Mouse (Mus musculus) small intestine, adult 2 months (tissue): ENCODE measurements at regions not wholly inside any gene's neighbourhood (a gene's known extent, or its start where the extent isn't known, plus 50 kb on each side); places are given as distances from the start of the nearest gene placed in this dataset.

Experiments used
- H3K27ac ChIP-seq: fragments of 200-500 bp; 2 replicates; pipeline ENCODE4 v1.5.1; 2012; ENCODE audit warnings: low read depth, low read length, control low read depth, inconsistent platforms; ENCODE audit not compliant: insufficient read depth
- H3K27me3 ChIP-seq: fragments of 200-500 bp; 2 replicates; pipeline ENCODE4 v1.6.1; 2012; ENCODE audit warnings: mild to moderate bottlenecking, moderate library complexity, low read length, inconsistent platforms; ENCODE audit not compliant: control insufficient read depth, insufficient read depth
- H3K36me3 ChIP-seq: fragments of 200-500 bp; 2 replicates; pipeline ENCODE4 v1.6.1; 2012; ENCODE audit warnings: mild to moderate bottlenecking, low read length, control low read depth, inconsistent platforms; ENCODE audit not compliant: control insufficient read depth, insufficient read depth
- H3K4me1 ChIP-seq: fragments of 200-500 bp; 2 replicates; pipeline ENCODE4 v1.6.1; 2012; ENCODE audit warnings: low read length, inconsistent platforms, mixed read lengths; ENCODE audit not compliant: control insufficient read depth, insufficient read depth, insufficient read length
- H3K4me3 ChIP-seq: fragments of 200-500 bp; 2 replicates; pipeline ENCODE4 v1.5.1; 2012; ENCODE audit warnings: low read depth, mild to moderate bottlenecking, control low read depth, inconsistent platforms, low read length, moderate library complexity
- CTCF ChIP-seq: fragments of 200-500 bp; IDR thresholded peaks from 2 replicates; pipeline ENCODE4 v1.5.1; 2012; ENCODE audit warnings: low read depth, mild to moderate bottlenecking, control low read depth, inconsistent platforms, low read length, moderate library complexity, mixed read lengths; ENCODE audit not compliant: insufficient replicate concordance, insufficient read length; ENCODE audit errors: extremely low read depth
- POLR2A ChIP-seq: fragments of 200-500 bp; IDR thresholded peaks from 2 replicates; pipeline ENCODE4 v1.6.1; 2012; ENCODE audit warnings: low read depth, mild to moderate bottlenecking, control low read depth, inconsistent platforms, low read length, moderate library complexity
- WGBS: fragments of 180-500 bp; shearing (Covaris S2); methylation state at CpG from one replicate; pipeline ENCODE4 v1.1.7; 2018; 5-methylcytosine and 5-hydroxymethylcytosine counted together

GRCm38 (mm10) chr5:52977826-52978687, 59.8 kb upstream of the Slc34a2 start:
- Histone ChIP-seq H3K4me3 (no peak overlapping the region), H3K27me3 (no peaks in the 10 kb centered on the region), H3K27ac (no peak overlapping the region), H3K4me1 (no peaks in the 10 kb centered on the region; the same call in 1 of the 2 replicates), H3K36me3 (no peaks in the 10 kb centered on the region)
- 91% methylated on average over 9 of the region's 9 CpGs for WGBS
- peak; percentile 33; the same call in 1 of the 2 replicates for TF ChIP-seq CTCF
- TF ChIP-seq POLR2A = no peak

GRCm38 (mm10) chr5:52979458-52979857, 58.4 kb upstream of the Slc34a2 start:
- Histone ChIP-seq H3K27me3 (no peaks in the 10 kb centered on the region), H3K36me3 (no peaks in the 10 kb centered on the region), H3K4me1 (peaks cover 8% of the 10 kb centered on the region; the same call in 1 of the 2 replicates), H3K27ac (no peak overlapping the region), H3K4me3 (no peak overlapping the region)
- WGBS = 2% methylated on average over 1 of the region's 1 CpGs
- no peak for TF ChIP-seq POLR2A
- TF ChIP-seq CTCF = no peak

GRCm38 (mm10) chr5:52982056-52982455, 55.8 kb upstream of the Slc34a2 start:
- Histone ChIP-seq H3K4me3 (no peak overlapping the region), H3K27ac (no peak overlapping the region), H3K27me3 (no peaks in the 10 kb centered on the region), H3K4me1 (peaks cover 8% of the 10 kb centered on the region; the same call in 1 of the 2 replicates), H3K36me3 (no peaks in the 10 kb centered on the region)
- WGBS = 84% methylated on average over 4 of the region's 4 CpGs
- TF ChIP-seq POLR2A (no peak), CTCF (no peak)

GRCm38 (mm10) chr5:52982741-52983140, 55.1 kb upstream of the Slc34a2 start:
- H3K36me3 ChIP-seq = no peaks in the 10 kb centered on the region
- no peak for TF ChIP-seq CTCF
- no peak for TF ChIP-seq POLR2A
- 70% methylated on average over 4 of the region's 4 CpGs for WGBS
- H3K27ac ChIP-seq = no peak overlapping the region
- no peaks in the 10 kb centered on the region for H3K27me3 ChIP-seq
- H3K4me1 ChIP-seq = peaks cover 8% of the 10 kb centered on the region; the same call in 1 of the 2 replicates
- H3K4me3 ChIP-seq = no peak overlapping the region
